14 mouse cellular contexts compared by ENCODE assay signal in genomic region chr17:35173329-35173728, GRCm38 (mm10). TPM values are rescaled to one million over a fixed set of nuclear protein-coding genes. Genes with fewer than 3 reads are reported as not detected.
DNase-seq lines count a peak whose midpoint lies in the region; ATAC-seq and TF ChIP-seq lines count a peak whose summit lies in the region.
"Had no signal": no experiment of that assay in that cellular context is flagged by ENCODE, and none has a peak within 500 bp of the region (broad histone marks: within the 10 kb centered on the region; RNA-seq: fewer than 3 reads in every experiment).

No protein-coding gene starts in this region.

- H3K27me3 ChIP-seq in hindbrain, embryonic 13.5 days, result no peaks in the 10 kb centered on the region
- H3K27me3 ChIP-seq in hindbrain, embryonic 12.5 days, result 0 out of 2 replicates have a peak, but pooled peaks cover 6% of the 10 kb centered on the region
- no peaks in the 10 kb centered on the region for H3K27me3 ChIP-seq in testis, adult 2 months (ENCODE audit: control insufficient read depth, insufficient read depth, low read length)
- H3K27me3 ChIP-seq in stomach, postnatal 0 days (ENCODE audit: control insufficient read depth, insufficient read depth, low read length), result no peaks in the 10 kb centered on the region
- H3K27me3 ChIP-seq: stomach, embryonic 15.5 days had no signal

- no peaks in the 10 kb centered on the region for H3K36me3 ChIP-seq in hindbrain, embryonic 13.5 days
- H3K36me3 ChIP-seq in hindbrain, embryonic 12.5 days, result no peaks in the 10 kb centered on the region
- no peaks in the 10 kb centered on the region for H3K36me3 ChIP-seq in testis, adult 2 months (ENCODE audit: control insufficient read depth, insufficient read depth, low read length)
- no peaks in the 10 kb centered on the region for H3K36me3 ChIP-seq in stomach, postnatal 0 days (ENCODE audit: control insufficient read depth, insufficient read depth, low read length)
- H3K36me3 ChIP-seq: stomach, embryonic 15.5 days had no signal

- H3K4me2 ChIP-seq in hindbrain, embryonic 13.5 days, result no peak overlapping the region
- H3K4me2 ChIP-seq in hindbrain, embryonic 12.5 days (replicated peaks), result no peak overlapping the region
- no peak overlapping the region for H3K4me2 ChIP-seq in stomach, postnatal 0 days (replicated peaks; ENCODE audit: low read depth)
- H3K4me2 ChIP-seq: stomach, embryonic 15.5 days had no signal

- H3K27ac ChIP-seq in hindbrain, embryonic 13.5 days, result no peak overlapping the region
- H3K27ac ChIP-seq in hindbrain, embryonic 12.5 days, result no peak overlapping the region
- no peak overlapping the region for H3K27ac ChIP-seq in testis, adult 2 months (ENCODE audit: control insufficient read depth, insufficient read depth, low read depth, low read length)
- H3K27ac ChIP-seq in stomach, postnatal 0 days (replicated peaks), result no peak overlapping the region; the same call in 1 of the 2 replicates
- H3K27ac ChIP-seq: stomach, embryonic 15.5 days had no signal

- intact Hi-C loops in left cerebral cortex, postnatal 36 days (cut with DNase I), result no loop called here

- TF ChIP-seq POLR2A in testis, adult 2 months (IDR thresholded peaks at IDR 0.05; ENCODE audit: control insufficient read depth, low read depth, low read length), result no peak

- ATAC-seq in hindbrain, embryonic 13.5 days (ENCODE audit: low FRiP score), result no peak
- ATAC-seq in hindbrain, embryonic 12.5 days (ENCODE audit: low FRiP score), result no peak
- ATAC-seq in granulocyte monocyte progenitor cell, adult 5-6 weeks (replicated peaks; ENCODE audit: poor library complexity, severe bottlenecking), result peak; percentile 63
- no peak for ATAC-seq in stomach, postnatal 0 days (ENCODE audit: low FRiP score, low TSS enrichment)
- ATAC-seq: forebrain, embryonic 16.5 days had no signal

- TF ChIP-seq EP300 in stomach, postnatal 0 days (optimal IDR thresholded peaks at IDR 0.05), result no peak

- H3K9me3 ChIP-seq in hindbrain, embryonic 13.5 days, result no peaks in the 10 kb centered on the region
- no peaks in the 10 kb centered on the region for H3K9me3 ChIP-seq in hindbrain, embryonic 12.5 days (replicated peaks)
- no peaks in the 10 kb centered on the region for H3K9me3 ChIP-seq in stomach, postnatal 0 days (ENCODE audit: control insufficient read depth, low read length)
- H3K9me3 ChIP-seq: stomach, embryonic 15.5 days had no signal

- H3K4me3 ChIP-seq in hindbrain, embryonic 13.5 days, result no peak overlapping the region
- H3K4me3 ChIP-seq in hindbrain, embryonic 12.5 days, result no peak overlapping the region
- peak overlapping the region; percentile 81 for H3K4me3 ChIP-seq in testis, adult 2 months (ENCODE audit: control insufficient read depth, low read depth, low read length)
- H3K4me3 ChIP-seq in stomach, postnatal 0 days (ENCODE audit: low read depth, low read length), result no peak overlapping the region
- H3K4me3 ChIP-seq: stomach, embryonic 15.5 days had no signal

- TF ChIP-seq CTCF in testis, adult 2 months (IDR thresholded peaks at IDR 0.05; ENCODE audit: control insufficient read depth, insufficient read depth, insufficient replicate concordance, low read depth, low read length), result no peak
- TF ChIP-seq CTCF in stomach, postnatal 0 days (IDR thresholded peaks at IDR 0.05; ENCODE audit: low read depth), result no peak

- no peaks in the 10 kb centered on the region for H3K4me1 ChIP-seq in hindbrain, embryonic 13.5 days (replicated peaks)
- H3K4me1 ChIP-seq in hindbrain, embryonic 12.5 days, result no peaks in the 10 kb centered on the region
- H3K4me1 ChIP-seq in testis, adult 2 months (ENCODE audit: control insufficient read depth, insufficient read depth, low read length), result no peaks in the 10 kb centered on the region
- no peaks in the 10 kb centered on the region for H3K4me1 ChIP-seq in stomach, postnatal 0 days (replicated peaks; ENCODE audit: control insufficient read depth, insufficient read depth)
- H3K4me1 ChIP-seq: stomach, embryonic 15.5 days had no signal

- DNase-seq in testis, postnatal 10 days (ENCODE audit: low spot score), result no peak
- no peak for DNase-seq in stomach, postnatal 0 days (ENCODE audit: low spot score)
- no peak for DNase-seq in left cerebral cortex, postnatal 36 days (ENCODE audit: low spot score in 2 of 2)
- DNase-seq in cerebellum, postnatal 14 days, result no peak
- DNase-seq: adrenal gland, adult 8-10 months; cerebellum, postnatal 25 days had no signal

- 0 out of 2 replicates have a peak overlapping the region, but pooled peaks have one; percentile 19 for H3K9ac ChIP-seq in hindbrain, embryonic 13.5 days
- no peak overlapping the region for H3K9ac ChIP-seq in hindbrain, embryonic 12.5 days
- H3K9ac ChIP-seq in stomach, postnatal 0 days (ENCODE audit: low read length), result 0 out of 2 replicates have a peak overlapping the region, but pooled peaks have one; percentile 41
- H3K9ac ChIP-seq: stomach, embryonic 15.5 days had no signal

- 77% methylated on average over 3 of the region's 3 CpGs for WGBS in hindbrain, embryonic 13.5 days
- WGBS in hindbrain, embryonic 12.5 days, result 62% methylated on average over 3 of the region's 3 CpGs
- WGBS in stomach, postnatal 0 days, result 77% methylated on average over 3 of the region's 3 CpGs

RNA-seq across cellular contexts. Expression of gene Aif1, which starts 2.5 kb away (rescaled TPM):
- 8.7 and 11.6 TPM in 2 replicates for polyA plus RNA-seq in hindbrain, embryonic 13.5 days (2015; fragmentation: Nextera tagmentation; extraction: Ambion mirVana)
- 7.8 and 7.9 TPM in 2 replicates for polyA plus RNA-seq in hindbrain, embryonic 12.5 days (2016; fragmentation: Nextera tagmentation; extraction: Ambion mirVana)
- polyA plus RNA-seq in testis, adult 2 months (2012; rRNA removed), result 435 and 444 TPM in 2 replicates
- total RNA-seq in granulocyte monocyte progenitor cell, adult 5-6 weeks (2014; fragmentation: Nextera tagmentation), result 15.1 and 20.8 TPM in 2 replicates
- total RNA-seq in granulocyte monocyte progenitor cell, adult 5-6 weeks (2017), result 7.8 and 14.3 TPM in 2 replicates
- polyA plus RNA-seq in stomach, postnatal 0 days (2015; fragmentation: Nextera tagmentation; extraction: Ambion mirVana), result 24.3 and 25.2 TPM in 2 replicates
- total RNA-seq in left cerebral cortex, postnatal 36 days (2021), result 10 to 100 TPM in 1 of 2 experiments, 1 to 10 TPM in 1; 9.1 to 13.0 TPM

RNA-seq across cellular contexts. Expression of gene Prrc2a, which starts 8.6 kb away (rescaled TPM):
- 181 and 196 TPM in 2 replicates for polyA plus RNA-seq in hindbrain, embryonic 13.5 days (2015; fragmentation: Nextera tagmentation; extraction: Ambion mirVana)
- 206 and 213 TPM in 2 replicates for polyA plus RNA-seq in hindbrain, embryonic 12.5 days (2016; fragmentation: Nextera tagmentation; extraction: Ambion mirVana)
- 515 and 563 TPM in 2 replicates for polyA plus RNA-seq in testis, adult 2 months (2012; rRNA removed)
- 254 and 306 TPM in 2 replicates for total RNA-seq in granulocyte monocyte progenitor cell, adult 5-6 weeks (2014; fragmentation: Nextera tagmentation)
- total RNA-seq in granulocyte monocyte progenitor cell, adult 5-6 weeks (2017), result 43.2 and 67.9 TPM in 2 replicates
- polyA plus RNA-seq in stomach, postnatal 0 days (2015; fragmentation: Nextera tagmentation; extraction: Ambion mirVana), result 45.4 and 49.3 TPM in 2 replicates
- 100 to 1,000 TPM; 261 to 307 TPM for total RNA-seq in left cerebral cortex, postnatal 36 days (2021)

RNA-seq across cellular contexts. Expression of gene Lst1, which starts 14.9 kb away (rescaled TPM):
- 6.8 and 8.9 TPM in 2 replicates for polyA plus RNA-seq in hindbrain, embryonic 13.5 days (2015; fragmentation: Nextera tagmentation; extraction: Ambion mirVana)
- polyA plus RNA-seq in hindbrain, embryonic 12.5 days (2016; fragmentation: Nextera tagmentation; extraction: Ambion mirVana), result 6.1 and 6.9 TPM in 2 replicates
- 0.65 and 1.3 TPM in 2 replicates for polyA plus RNA-seq in testis, adult 2 months (2012; rRNA removed)
- total RNA-seq in granulocyte monocyte progenitor cell, adult 5-6 weeks (2014; fragmentation: Nextera tagmentation), result 78.7 and 89.0 TPM in 2 replicates
- total RNA-seq in granulocyte monocyte progenitor cell, adult 5-6 weeks (2017), result 55.5 and 115 TPM in 2 replicates
- 17.5 and 19.3 TPM in 2 replicates for polyA plus RNA-seq in stomach, postnatal 0 days (2015; fragmentation: Nextera tagmentation; extraction: Ambion mirVana)
- 1 to 10 TPM; 8.6 to 9.9 TPM for total RNA-seq in left cerebral cortex, postnatal 36 days (2021)

RNA-seq across cellular contexts. Expression of gene Ltb, which starts 20.9 kb away (rescaled TPM):
- polyA plus RNA-seq in hindbrain, embryonic 13.5 days (2015; fragmentation: Nextera tagmentation; extraction: Ambion mirVana), result 0.44 and 0.52 TPM in 2 replicates
- polyA plus RNA-seq in hindbrain, embryonic 12.5 days (2016; fragmentation: Nextera tagmentation; extraction: Ambion mirVana), result 0.54 and 0.81 TPM in 2 replicates
- polyA plus RNA-seq in testis, adult 2 months (2012; rRNA removed), result 0.86 and 0.87 TPM in 2 replicates
- total RNA-seq in granulocyte monocyte progenitor cell, adult 5-6 weeks (2014; fragmentation: Nextera tagmentation), result 1.6 TPM in 1 of 2 replicates, not detected in the other
- total RNA-seq in granulocyte monocyte progenitor cell, adult 5-6 weeks (2017), result 0.41 and 0.99 TPM in 2 replicates
- polyA plus RNA-seq in stomach, postnatal 0 days (2015; fragmentation: Nextera tagmentation; extraction: Ambion mirVana), result 0.63 and 0.78 TPM in 2 replicates
- 1 to 10 TPM; 1.1 to 1.3 TPM for total RNA-seq in left cerebral cortex, postnatal 36 days (2021)

RNA-seq across cellular contexts. Expression of gene Tnf, which starts 28.5 kb away (rescaled TPM):
- polyA plus RNA-seq in hindbrain, embryonic 13.5 days (2015; fragmentation: Nextera tagmentation; extraction: Ambion mirVana), result not detected in 2 replicates
- polyA plus RNA-seq in hindbrain, embryonic 12.5 days (2016; fragmentation: Nextera tagmentation; extraction: Ambion mirVana), result 0.14 TPM in 1 of 2 replicates, not detected in the other
- 0.07 TPM in 1 of 2 replicates, not detected in the other for polyA plus RNA-seq in testis, adult 2 months (2012; rRNA removed)
- 5.9 and 12.2 TPM in 2 replicates for total RNA-seq in granulocyte monocyte progenitor cell, adult 5-6 weeks (2014; fragmentation: Nextera tagmentation)
- total RNA-seq in granulocyte monocyte progenitor cell, adult 5-6 weeks (2017), result 13.1 and 15.2 TPM in 2 replicates
- 0.32 and 0.40 TPM in 2 replicates for polyA plus RNA-seq in stomach, postnatal 0 days (2015; fragmentation: Nextera tagmentation; extraction: Ambion mirVana)
- under 1 TPM in 1 of 2 experiments, not detected in 1; 0.25 TPM for total RNA-seq in left cerebral cortex, postnatal 36 days (2021)
- polyA plus RNA-seq: forebrain, embryonic 16.5 days; heart, embryonic 14.5 days; neural tube, embryonic 14.5 days had no signal

Comparison
In these comparisons a context has a peak if more than half of its experiments do, and no peak if none do; other contexts are left out.
1. RNA of gene Aif1, which starts 2.5 kb away (polyA plus RNA-seq): 435 to 444 TPM in testis, adult 2 months; 24.3 to 25.2 TPM in stomach, postnatal 0 days, 8.7 to 11.6 TPM in hindbrain, embryonic 13.5 days and 7.8 to 7.9 TPM in hindbrain, embryonic 12.5 days; every median in the first group is over 10 times any median in the second.